Mouse (Mus musculus) bone marrow, adult 2 months (tissue): ENCODE data around the gene Nox3.

Experiments
- CTCF ChIP-seq: fragments of 200-500 bp; IDR thresholded peaks from 2 replicates; pipeline ENCODE4 v1.5.1; 2011; ENCODE audit warnings: low read length, control low read depth; ENCODE audit not compliant: control insufficient read depth, insufficient read depth
- POLR2A ChIP-seq: fragments of 200-500 bp; IDR thresholded peaks from 2 replicates; pipeline ENCODE4 v1.6.1; 2011; ENCODE audit warnings: low read depth, mild to moderate bottlenecking, control low read depth, low read length, borderline replicate concordance; ENCODE audit not compliant: control insufficient read depth

DNA sequence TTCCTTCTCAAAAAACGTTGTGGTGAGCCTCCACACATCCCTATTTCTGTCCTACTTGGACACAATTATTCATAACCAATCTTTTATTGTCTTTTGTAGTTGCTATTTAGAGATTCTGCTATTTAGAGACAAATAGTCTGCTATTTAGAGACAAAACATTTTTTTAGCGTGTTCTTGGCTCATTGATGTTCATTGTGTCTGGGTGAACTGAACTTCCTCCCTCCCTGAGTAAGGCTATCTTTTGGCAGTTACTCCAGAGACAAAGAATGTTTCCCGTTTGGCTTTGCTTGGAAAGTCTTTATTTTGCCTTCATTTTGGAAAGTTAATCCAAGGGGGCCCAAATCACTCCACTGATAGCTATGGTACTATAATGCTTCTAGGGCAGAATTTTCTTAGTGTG, 63.6 kb downstream of the Nox3 start:
- no peak for TF ChIP-seq POLR2A
- no peak for TF ChIP-seq CTCF
